Mouse (Mus musculus) neural tube, embryonic 14.5 days (tissue): ENCODE measurements around the gene Med11. TPM values are rescaled to one million over a fixed set of nuclear protein-coding genes. Genes with fewer than 3 reads are reported as not detected.

Experiments used
- ATAC-seq: fragments of 200-750 bp; cut with Nextera tagmentation; 2 replicates; pipeline ENCODE4 v1.8.0; 2017; ENCODE audit warnings: low read depth, mild to moderate bottlenecking, moderate TSS enrichment, moderate library complexity
- H3K27ac ChIP-seq: fragments of 300-500 bp; sonication (generic); 2 replicates; pipeline ENCODE4 v1.5.1; 2014; ENCODE audit warnings: low read depth, mild to moderate bottlenecking, control low read depth, low read length, moderate library complexity, mixed read lengths
- H3K27me3 ChIP-seq: fragments of 300-500 bp; sonication (generic); 2 replicates; pipeline ENCODE4 v1.6.1; 2014; ENCODE audit warnings: low read length; ENCODE audit not compliant: control insufficient read depth, insufficient read depth
- H3K36me3 ChIP-seq: fragments of 300-500 bp; sonication (generic); 2 replicates; pipeline ENCODE4 v1.6.1; 2014; ENCODE audit warnings: low read length, mixed read lengths; ENCODE audit not compliant: control insufficient read depth, insufficient read depth
- H3K4me1 ChIP-seq: fragments of 300-500 bp; sonication (generic); 2 replicates; pipeline ENCODE4 v1.6.1; 2014; ENCODE audit warnings: low read length; ENCODE audit not compliant: control insufficient read depth, insufficient read depth
- H3K4me2 ChIP-seq: fragments of 300-500 bp; sonication (generic); 2 replicates; pipeline ENCODE4 v1.6.1; 2014; ENCODE audit warnings: mild to moderate bottlenecking, low read depth, low read length, control low read depth
- H3K4me3 ChIP-seq: fragments of 300-500 bp; sonication (generic); 2 replicates; pipeline ENCODE4 v1.5.1; 2014; ENCODE audit warnings: low read depth, low read length, control low read depth, mixed read lengths
- H3K9ac ChIP-seq: fragments of 300-500 bp; sonication (generic); replicated peaks from 2 replicates; pipeline ENCODE4 v1.6.1; 2014; ENCODE audit warnings: low read depth, mild to moderate bottlenecking, control low read depth, low read length, mixed read lengths
- H3K9me3 ChIP-seq: fragments of 300-500 bp; sonication (generic); 2 replicates; pipeline ENCODE4 v1.6.1; 2016; ENCODE audit warnings: low read length; ENCODE audit not compliant: control insufficient read depth
- WGBS: fragments of 180-500 bp; shearing (Covaris S2); extraction: QIAGEN DNeasy Blood & Tissue Kit; methylation state at CpG from one replicate; pipeline ENCODE4 v1.1.7; 2014; 5-methylcytosine and 5-hydroxymethylcytosine counted together
- polyA plus RNA-seq: library from polyadenylated mRNA; unstranded; fragments of >200 nt; fragmentation: Nextera tagmentation; extraction: Ambion mirVana; gene quantifications from 2 replicates; pipeline ENCODE4 v1.2.1, GENCODE M21; 2014

The Med11 gene
- polyA plus RNA-seq, 1 experiment from 2014 or later, result 46.6 TPM

- Histone ChIP-seq H3K4me2 (peak overlapping the region; percentile 84; the same call in 1 of the 2 replicates), H3K27me3 (no peaks in the 10 kb centered on the region), H3K9ac (peak overlapping the region; percentile 8; the same call in 1 of the 2 replicates), H3K27ac (peak overlapping the region; percentile 90), H3K9me3 (no peaks in the 10 kb centered on the region), H3K36me3 (peaks cover 2% of the 10 kb centered on the region; the same call in 1 of the 2 replicates), H3K4me3 (peak overlapping the region; percentile 83), H3K4me1 (peaks cover 17% of the 10 kb centered on the region)
- 27% methylated on average over 5 of the region's 5 CpGs for WGBS
- ATAC-seq, result no peak
Observed at GRCm38 (mm10) chr11:70431574-70431973, 20.1 kb upstream of the Med11 start.

- Histone ChIP-seq H3K4me1 (peaks cover 17% of the 10 kb centered on the region), H3K27ac (peak within 1 kb of the TSS; percentile 90), H3K36me3 (peaks cover 8% of the 10 kb centered on the region; the same call in 1 of the 2 replicates), H3K4me3 (peak within 1 kb of the TSS; percentile 83), H3K9me3 (no peaks in the 10 kb centered on the region), H3K9ac (peak within 1 kb of the TSS; percentile 90), H3K27me3 (no peaks in the 10 kb centered on the region), H3K4me2 (peak within 1 kb of the TSS; percentile 84)
- ATAC-seq, result peak; percentile 97
- WGBS, result under 1% methylated on average over 72 of the region's 75 CpGs
Observed at GRCm38 (mm10) chr11:70432048-70432894, 19.4 kb upstream of the Med11 start, which contains the start of gene Arrb2. Arrb2 (plus strand) TSS chr11:70432635.

GRCm38 (mm10) chr11:70432895-70433568 is 18.7 kb upstream of the Med11 start:
- WGBS, result 8% methylated on average over 15 of the region's 15 CpGs
- H3K4me3 ChIP-seq, result peak overlapping the region; percentile 83
- H3K9me3 ChIP-seq, result no peaks in the 10 kb centered on the region
- peaks cover 17% of the 10 kb centered on the region for H3K4me1 ChIP-seq
- peaks cover 14% of the 10 kb centered on the region for H3K36me3 ChIP-seq
- H3K4me2 ChIP-seq, result peak overlapping the region; percentile 84
- peak overlapping the region; percentile 90 for H3K9ac ChIP-seq
- peak; percentile 63 for ATAC-seq
- no peaks in the 10 kb centered on the region for H3K27me3 ChIP-seq
- peak overlapping the region; percentile 90 for H3K27ac ChIP-seq

- Histone ChIP-seq H3K4me1 (peaks cover 17% of the 10 kb centered on the region), H3K36me3 (peaks cover 20% of the 10 kb centered on the region), H3K27me3 (no peaks in the 10 kb centered on the region), H3K9ac (peak overlapping the region; percentile 90), H3K9me3 (no peaks in the 10 kb centered on the region), H3K27ac (no peak overlapping the region), H3K4me2 (peak overlapping the region; percentile 84), H3K4me3 (peak overlapping the region; percentile 83)
- ATAC-seq, result no peak
- 45% methylated on average over 1 of the region's 1 CpGs for WGBS
Observed at GRCm38 (mm10) chr11:70433569-70433943, 18.2 kb upstream of the Med11 start.

- peak overlapping the region; percentile 84; the same call in 1 of the 2 replicates for H3K4me2 ChIP-seq
- 90% methylated on average over 3 of the region's 3 CpGs for WGBS
- no peak for ATAC-seq
- no peak overlapping the region for H3K9ac ChIP-seq
- H3K27ac ChIP-seq, result no peak overlapping the region
- H3K9me3 ChIP-seq, result no peaks in the 10 kb centered on the region
- H3K4me3 ChIP-seq, result peak overlapping the region; percentile 83; the same call in 1 of the 2 replicates
- H3K27me3 ChIP-seq, result no peaks in the 10 kb centered on the region
- peaks cover 24% of the 10 kb centered on the region for H3K36me3 ChIP-seq
- H3K4me1 ChIP-seq, result peaks cover 17% of the 10 kb centered on the region
Observed at GRCm38 (mm10) chr11:70433951-70434350, 17.8 kb upstream of the Med11 start.

- WGBS, result 82% methylated on average over 5 of the region's 5 CpGs
- H3K27me3 ChIP-seq, result no peaks in the 10 kb centered on the region
- peaks cover 38% of the 10 kb centered on the region for H3K36me3 ChIP-seq
- H3K27ac ChIP-seq, result no peak overlapping the region
- no peaks in the 10 kb centered on the region for H3K9me3 ChIP-seq
- no peak for ATAC-seq
- H3K9ac ChIP-seq, result no peak overlapping the region
- H3K4me3 ChIP-seq, result no peak overlapping the region
- peaks cover 17% of the 10 kb centered on the region for H3K4me1 ChIP-seq
- H3K4me2 ChIP-seq, result no peak overlapping the region
Observed at GRCm38 (mm10) chr11:70435476-70435875, 16.2 kb upstream of the Med11 start.

GRCm38 (mm10) chr11:70437426-70437825 is 14.3 kb upstream of the Med11 start:
- no peak for ATAC-seq
- 84% methylated on average over 6 of the region's 6 CpGs for WGBS
- peaks cover 41% of the 10 kb centered on the region for H3K36me3 ChIP-seq

GRCm38 (mm10) chr11:70438728-70439374 is 12.9 kb upstream of the Med11 start:
- Histone ChIP-seq H3K4me2 (no peak overlapping the region), H3K36me3 (peaks cover 41% of the 10 kb centered on the region)
- 87% methylated on average over 7 of the region's 7 CpGs for WGBS

More at GRCm38 (mm10) chr11:70437426-70437825, 14.3 kb upstream of the Med11 start:
- Histone ChIP-seq H3K27me3 (no peaks in the 10 kb centered on the region), H3K4me2 (no peak overlapping the region), H3K9ac (no peak overlapping the region), H3K4me3 (no peak overlapping the region), H3K9me3 (no peaks in the 10 kb centered on the region), H3K4me1 (peaks cover 17% of the 10 kb centered on the region), H3K27ac (no peak overlapping the region)

More at GRCm38 (mm10) chr11:70438728-70439374, 12.9 kb upstream of the Med11 start:
- Histone ChIP-seq H3K27me3 (no peaks in the 10 kb centered on the region), H3K9me3 (no peaks in the 10 kb centered on the region), H3K27ac (no peak overlapping the region), H3K4me3 (no peak overlapping the region), H3K4me1 (peaks cover 8% of the 10 kb centered on the region), H3K9ac (no peak overlapping the region)
- ATAC-seq, result no peak
